Mouse (Mus musculus): Measurements from ENCODE around the gene Prima1.

DNA sequence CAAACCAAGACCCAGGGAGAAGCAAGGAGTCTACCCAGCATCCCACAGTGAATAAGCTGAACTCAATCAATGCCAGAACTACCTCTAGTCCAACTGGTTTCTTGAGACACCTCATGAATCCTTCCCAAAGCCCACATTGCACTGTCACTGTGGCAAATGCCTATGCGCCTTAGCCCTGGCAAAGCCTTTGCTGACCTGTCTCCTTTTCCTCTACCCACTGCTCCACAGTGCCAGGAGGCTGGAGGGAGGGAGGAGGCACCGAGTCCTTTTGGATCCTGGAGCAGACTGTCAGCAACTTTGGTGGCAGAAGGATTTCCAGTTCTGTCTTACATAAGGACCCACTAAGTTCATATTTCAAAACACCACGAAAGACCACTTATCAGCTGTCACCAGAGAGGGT, 41.5 kb upstream of the Prima1 start:
- TF ChIP-seq CTCF (IDR thresholded peaks at IDR 0.05; ENCODE audit: low read depth, low read length) = no peak
- no peak for TF ChIP-seq POLR2A (IDR thresholded peaks at IDR 0.05; ENCODE audit: borderline replicate concordance, low read depth, low read length)
